Mouse (Mus musculus) B cell, adult 62 days (primary cell): ENCODE results near the gene Myo16. TPM values are rescaled to one million over a fixed set of nuclear protein-coding genes. Genes with fewer than 3 reads are reported as not detected.

ENCODE experiments used
- total RNA-seq: library from RNA; stranded (reverse); gene quantifications from 4 replicates; pipeline ENCODE4 v1.2.4, GENCODE M21; 2023

Gene Myo16
- not detected in 4 replicates for total RNA-seq

GRCm38 (mm10) chr8:10153611-10154438 is at the start of gene Myo16:
Gene Myo16 (plus strand): TSS chr8:10153911.

Other genes starting within 250 kb of the Myo16 start
- 6.6 to 9.7 TPM (median 8.1 TPM) in 4 replicates for gene Lig4, start 176.2 kb upstream of the Myo16 start, total RNA-seq
- 16.0 to 17.7 TPM (median 16.6 TPM) in 4 replicates for gene Abhd13, start 176.2 kb upstream of the Myo16 start, total RNA-seq
- gene Tnfsf13b, start 147.4 kb upstream of the Myo16 start, total RNA-seq = 1.1 to 2.6 TPM (median 1.4 TPM) in 4 replicates